Mouse (Mus musculus) central nervous system, embryonic 11.5 days (tissue): Measurements from ENCODE around the gene Npy. TPM values are rescaled to one million over a fixed set of nuclear protein-coding genes. Genes with fewer than 3 reads are reported as not detected.

Source experiments
- polyA plus RNA-seq: library from polyadenylated mRNA; depleted of rRNA; stranded (reverse); fragments of >200 nt; gene quantifications from 2 replicates; pipeline ENCODE4 v1.2.3, GENCODE M21; 2012; rRNA removed

The Npy gene
- polyA plus RNA-seq = 4.0 and 5.2 TPM in 2 replicates

DNA sequence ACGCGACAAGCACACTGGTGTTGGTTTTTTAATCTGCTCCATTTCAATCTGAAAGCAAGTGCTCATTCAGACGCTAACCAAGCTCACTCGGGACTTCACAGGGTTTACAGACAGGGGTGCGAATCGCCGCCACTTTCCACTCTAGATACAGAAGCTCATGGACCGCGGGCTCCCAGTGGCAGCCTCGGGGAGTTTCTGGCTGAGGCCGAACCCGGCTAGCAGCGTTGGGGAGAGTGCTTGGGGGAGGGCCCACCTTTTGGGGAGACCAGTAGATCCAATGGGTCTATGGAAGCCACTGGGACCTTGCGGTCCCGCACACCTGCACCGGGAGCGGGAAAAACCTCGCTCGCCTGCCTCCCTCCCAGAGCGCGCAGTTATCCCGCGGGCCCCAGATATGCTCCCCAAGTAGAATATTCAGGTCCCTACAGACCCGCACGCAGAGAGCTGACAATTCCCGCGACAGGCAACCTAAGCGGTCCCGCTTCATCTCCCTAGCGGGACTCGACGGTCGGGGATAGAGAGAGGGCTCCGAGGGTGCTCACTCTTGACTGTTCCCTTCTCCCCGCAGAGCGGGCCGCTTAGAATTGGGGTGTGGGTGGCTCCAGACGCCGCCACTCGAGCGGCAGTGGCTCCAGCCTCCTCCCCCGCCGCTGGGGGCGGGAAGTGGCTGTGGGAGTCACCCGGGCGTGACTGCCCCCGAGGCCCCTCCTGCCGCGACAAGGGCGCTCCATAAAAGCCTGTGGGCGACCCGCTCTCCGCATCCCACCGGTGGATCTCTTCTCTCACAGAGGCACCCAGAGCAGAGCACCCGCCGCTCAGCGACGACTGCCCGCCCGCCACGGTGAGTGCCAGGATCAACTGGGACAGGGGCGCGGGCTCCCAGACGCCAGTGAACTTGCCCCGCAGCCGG, at the start of gene Npy:
TSS of gene Npy (plus strand) at position 750 of the 910 bp plus-strand sequence.

